Mouse (Mus musculus) heart, embryonic 12.5 days (tissue): ENCODE data around the gene Trp53tg5. TPM values are rescaled to one million over a fixed set of nuclear protein-coding genes. Genes with fewer than 3 reads are reported as not detected.

Experiments
- ATAC-seq: fragments of 200-750 bp; cut with Nextera tagmentation; 2 replicates; pipeline ENCODE4 v1.8.0; 2017; ENCODE audit warnings: moderate TSS enrichment, moderate library complexity; ENCODE audit not compliant: insufficient number of reproducible peaks, low FRiP score
- H3K27ac ChIP-seq: fragments of 300-500 bp; sonication (generic); 2 replicates; pipeline ENCODE4 v1.5.1; 2016; ENCODE audit warnings: mild to moderate bottlenecking, moderate library complexity; ENCODE audit not compliant: poor library complexity, severe bottlenecking
- H3K27me3 ChIP-seq: fragments of 300-500 bp; sonication (generic); replicated peaks from 2 replicates; pipeline ENCODE4 v1.6.1; 2016; ENCODE audit warnings: mild to moderate bottlenecking, moderate library complexity
- H3K36me3 ChIP-seq: fragments of 300-500 bp; sonication (generic); 2 replicates; pipeline ENCODE4 v1.6.1; 2016; ENCODE audit warnings: mild to moderate bottlenecking, moderate library complexity
- H3K4me1 ChIP-seq: fragments of 300-500 bp; sonication (generic); replicated peaks from 2 replicates; pipeline ENCODE4 v1.6.1; 2016; ENCODE audit warnings: mild to moderate bottlenecking
- H3K4me2 ChIP-seq: fragments of 300-500 bp; sonication (generic); 2 replicates; pipeline ENCODE4 v1.6.1; 2016; ENCODE audit warnings: mild to moderate bottlenecking, moderate library complexity
- H3K4me3 ChIP-seq: fragments of 300-500 bp; sonication (generic); 2 replicates; pipeline ENCODE4 v1.5.1; 2016; ENCODE audit warnings: mild to moderate bottlenecking
- H3K9ac ChIP-seq: fragments of 300-500 bp; sonication (generic); 2 replicates; pipeline ENCODE4 v1.6.1; 2016; ENCODE audit warnings: mild to moderate bottlenecking, moderate library complexity
- H3K9me3 ChIP-seq: fragments of 300-500 bp; sonication (generic); replicated peaks from 2 replicates; pipeline ENCODE4 v1.6.1; 2016; ENCODE audit warnings: mild to moderate bottlenecking, moderate library complexity
- WGBS: fragments of 180-500 bp; shearing (Covaris S2); methylation state at CpG from one replicate; pipeline ENCODE4 v1.1.7; 2016; 5-methylcytosine and 5-hydroxymethylcytosine counted together
- polyA plus RNA-seq: library from polyadenylated mRNA; unstranded; fragments of >200 nt; fragmentation: Nextera tagmentation; extraction: Ambion mirVana; gene quantifications from 2 replicates; pipeline ENCODE4 v1.2.1, GENCODE M21; 2016

Gene Trp53tg5
- polyA plus RNA-seq, 1 experiment from 2014 or later = 0.19 TPM

DNA sequence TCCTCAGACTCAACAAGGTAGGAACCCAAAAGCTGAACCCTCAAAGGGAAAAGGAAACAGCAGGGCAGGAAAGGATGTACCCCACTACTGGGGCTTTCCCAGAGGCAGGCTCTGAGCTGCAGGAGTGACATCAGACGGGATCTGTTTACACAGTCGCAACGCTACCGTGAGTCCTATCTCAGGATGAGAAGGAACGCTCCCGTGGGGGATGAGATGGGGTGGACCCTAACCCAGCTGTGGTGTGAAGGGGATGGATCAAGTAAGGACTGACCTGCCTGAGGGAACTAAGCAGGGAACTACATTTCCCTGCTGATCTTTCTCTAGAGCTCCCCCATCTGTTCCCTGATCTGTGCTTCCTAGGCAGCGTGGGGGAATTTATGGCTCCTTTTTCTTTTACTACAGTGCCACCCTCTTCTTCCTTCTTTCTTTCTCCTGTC, 16.6 kb downstream of the Trp53tg5 start, which contains the start of gene Sys1:
Gene Sys1 (plus strand): TSS at position 101 of the 437 bp plus-strand sequence.
- H3K27ac ChIP-seq = no peak within 1 kb of the TSS
- H3K4me2 ChIP-seq = peak within 1 kb of the TSS; percentile 46
- no peaks in the 10 kb centered on the region for H3K27me3 ChIP-seq
- peaks cover 50% of the 10 kb centered on the region for H3K4me1 ChIP-seq
- no peak for ATAC-seq
- peak within 1 kb of the TSS; percentile 40; the same call in 1 of the 2 replicates for H3K9ac ChIP-seq
- 2% methylated on average over 7 of the region's 7 CpGs for WGBS
- no peaks in the 10 kb centered on the region for H3K36me3 ChIP-seq
- H3K9me3 ChIP-seq = no peaks in the 10 kb centered on the region
- H3K4me3 ChIP-seq = peak within 1 kb of the TSS; percentile 10; the same call in 1 of the 2 replicates

DNA sequence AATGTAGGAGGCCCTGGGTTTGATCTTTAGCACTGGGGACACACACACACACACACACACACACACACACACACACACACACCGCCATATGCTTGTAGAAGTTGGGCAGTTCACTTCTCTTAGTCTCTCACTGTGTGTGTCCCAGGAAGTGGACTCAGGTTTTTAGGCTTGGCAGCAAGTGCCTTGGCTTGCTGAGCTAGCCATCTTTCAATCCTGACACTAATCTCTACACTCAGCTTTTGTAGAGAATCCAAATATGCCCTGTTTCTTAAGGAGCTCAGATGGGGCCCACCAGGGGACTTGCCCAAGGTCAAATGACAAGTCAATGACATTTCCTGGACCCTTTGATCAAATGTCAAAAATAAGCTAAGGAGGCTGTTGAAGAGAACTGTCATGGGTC, 17.1 kb downstream of the Trp53tg5 start:
- H3K9ac ChIP-seq = no peak overlapping the region
- no peaks in the 10 kb centered on the region for H3K27me3 ChIP-seq
- H3K4me1 ChIP-seq = peaks cover 51% of the 10 kb centered on the region
- H3K4me2 ChIP-seq = no peak overlapping the region; the same call in 1 of the 2 replicates
- H3K9me3 ChIP-seq = no peaks in the 10 kb centered on the region
- H3K36me3 ChIP-seq = no peaks in the 10 kb centered on the region
- no peak overlapping the region for H3K4me3 ChIP-seq
- no peak for ATAC-seq
- H3K27ac ChIP-seq = no peak overlapping the region
- 67% methylated on average over 1 of the region's 1 CpGs for WGBS

DNA sequence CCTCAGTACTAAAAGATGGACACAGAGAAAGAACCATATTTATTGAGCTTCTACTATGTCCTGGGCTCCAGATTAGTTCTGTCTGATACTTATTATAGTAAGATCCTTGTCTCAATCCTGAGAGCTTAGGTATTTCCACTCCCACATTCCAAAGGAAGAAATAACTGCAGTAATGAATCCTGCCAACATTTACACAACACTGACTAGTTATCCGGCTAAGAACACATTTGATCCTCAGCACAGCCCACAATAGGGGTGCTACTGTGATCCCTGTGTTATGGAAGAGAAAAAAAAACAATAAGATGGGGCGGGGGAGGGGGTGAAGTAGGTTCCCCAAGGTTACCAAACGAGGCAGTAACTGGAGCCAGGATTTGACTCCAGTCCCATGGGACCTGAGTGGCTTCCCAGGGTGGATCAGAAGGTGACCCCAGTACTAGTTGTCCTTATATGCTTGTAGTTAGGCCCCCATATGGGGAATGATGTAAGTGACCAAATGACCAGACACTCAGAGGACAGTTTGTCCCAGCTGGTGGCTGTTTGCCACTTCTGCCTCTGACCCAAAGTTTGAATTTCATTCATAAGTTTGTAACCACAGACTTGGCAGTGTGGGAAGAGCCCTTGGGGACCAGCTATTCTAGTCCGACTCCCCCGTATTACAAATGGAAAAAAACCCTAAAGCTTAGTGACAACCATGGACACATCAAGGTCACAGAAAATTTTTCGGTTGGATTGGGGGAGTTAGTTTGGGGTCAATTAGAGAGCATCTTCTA, 17.9 kb downstream of the Trp53tg5 start:
- Histone ChIP-seq H3K4me1 (peaks cover 51% of the 10 kb centered on the region), H3K36me3 (no peaks in the 10 kb centered on the region), H3K9me3 (no peaks in the 10 kb centered on the region), H3K4me2 (no peak overlapping the region), H3K27ac (no peak overlapping the region), H3K9ac (no peak overlapping the region), H3K4me3 (no peak overlapping the region), H3K27me3 (no peaks in the 10 kb centered on the region)
- WGBS = 63% methylated on average over 6 of the region's 6 CpGs
- no peak for ATAC-seq

DNA sequence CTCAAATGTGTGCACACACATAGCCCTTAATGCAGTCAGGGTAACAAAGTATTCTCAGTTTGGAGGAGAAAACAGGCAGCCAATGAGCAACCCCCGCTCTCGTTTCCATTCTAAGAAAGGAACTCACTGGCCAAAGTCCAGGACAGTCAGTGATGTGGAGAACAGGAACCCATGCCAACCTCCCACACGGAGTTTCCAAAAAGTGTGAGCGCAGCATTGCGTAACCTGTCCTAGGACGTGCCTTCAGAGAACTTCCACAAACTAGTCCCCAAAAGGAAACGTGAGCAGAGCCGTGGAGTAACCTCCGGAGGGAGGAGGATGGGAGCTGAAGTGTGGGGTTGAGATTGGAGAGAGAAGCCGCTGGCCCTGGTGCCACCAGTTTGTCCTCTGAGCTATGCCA, 18.7 kb downstream of the Trp53tg5 start:
- 52% methylated on average over 10 of the region's 10 CpGs for WGBS
- peaks cover 54% of the 10 kb centered on the region for H3K4me1 ChIP-seq
- H3K4me3 ChIP-seq = no peak overlapping the region
- H3K9me3 ChIP-seq = no peaks in the 10 kb centered on the region
- ATAC-seq = no peak
- no peaks in the 10 kb centered on the region for H3K27me3 ChIP-seq
- H3K9ac ChIP-seq = no peak overlapping the region
- no peak overlapping the region for H3K27ac ChIP-seq
- no peaks in the 10 kb centered on the region for H3K36me3 ChIP-seq
- no peak overlapping the region for H3K4me2 ChIP-seq

DNA sequence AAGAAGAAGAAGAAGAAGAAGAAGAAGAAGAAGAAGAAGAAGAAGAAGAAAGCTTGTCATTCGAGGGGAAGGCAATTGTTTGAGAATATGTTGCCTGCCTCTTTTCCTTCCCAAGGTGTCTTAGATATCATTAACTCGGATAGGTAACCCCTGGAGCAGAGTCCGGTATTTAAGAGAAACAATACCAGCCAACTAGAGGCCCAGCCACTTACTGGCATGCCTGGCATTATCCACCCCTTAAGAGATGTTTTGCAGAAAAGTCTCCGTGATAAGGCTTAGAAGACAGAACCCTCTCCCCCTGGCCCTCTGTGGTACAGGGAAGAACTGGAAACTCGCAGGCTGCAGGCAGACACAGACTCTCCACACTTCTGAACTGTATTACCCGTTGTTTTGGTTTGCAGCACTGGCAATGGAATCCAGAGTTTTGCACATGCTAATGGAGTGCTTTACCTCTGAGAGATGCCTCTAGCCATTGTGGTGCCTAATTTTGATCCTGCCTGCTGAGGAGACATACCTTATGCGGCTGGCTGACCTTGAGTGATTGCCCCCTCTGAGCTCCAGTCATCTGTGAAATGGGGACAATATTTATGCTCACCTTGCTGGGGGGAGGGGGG, 19.5 kb downstream of the Trp53tg5 start:
- no peak for ATAC-seq
- Histone ChIP-seq H3K27me3 (no peaks in the 10 kb centered on the region), H3K4me2 (no peak overlapping the region), H3K9ac (no peak overlapping the region), H3K9me3 (no peaks in the 10 kb centered on the region), H3K27ac (no peak overlapping the region), H3K4me1 (peaks cover 62% of the 10 kb centered on the region), H3K4me3 (no peak overlapping the region), H3K36me3 (no peaks in the 10 kb centered on the region)
- 54% methylated on average over 7 of the region's 7 CpGs for WGBS

DNA sequence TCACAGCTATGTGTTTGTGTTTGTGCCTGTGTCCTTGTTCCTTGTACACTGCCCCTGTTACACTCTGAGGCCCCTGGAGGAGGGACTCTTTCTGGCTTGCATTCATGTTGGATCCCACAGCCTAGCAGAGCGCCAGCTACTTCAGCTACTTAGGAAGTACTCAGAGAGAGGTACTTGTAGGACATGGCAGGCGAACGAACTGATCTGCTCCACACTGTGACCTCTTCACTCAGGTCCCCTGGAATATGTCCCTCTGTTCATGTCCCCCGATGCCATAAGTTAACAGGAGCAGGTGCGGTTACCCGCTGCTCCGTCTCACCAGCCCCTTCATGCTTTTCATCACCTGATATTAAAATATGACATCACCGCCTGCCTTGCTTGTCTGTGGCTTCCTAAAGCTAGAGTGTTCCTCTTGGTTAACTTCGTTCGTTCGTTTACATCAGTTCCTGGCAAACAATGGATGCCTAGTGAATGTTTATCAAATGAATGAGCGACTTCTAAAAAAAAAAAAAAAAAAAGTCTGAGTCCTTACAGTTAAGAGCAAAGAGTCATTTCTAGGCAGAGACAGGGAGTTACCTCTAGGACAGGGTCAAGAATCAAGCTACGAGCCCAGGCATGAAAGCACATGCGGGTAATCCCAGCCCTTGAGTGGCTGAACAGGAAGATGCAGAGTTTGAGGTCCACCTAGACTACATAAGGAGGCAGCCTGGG, 20.3 kb downstream of the Trp53tg5 start:
- 34% methylated on average over 14 of the region's 14 CpGs for WGBS
- H3K27me3 ChIP-seq = no peaks in the 10 kb centered on the region
- H3K9ac ChIP-seq = no peak overlapping the region
- peak; percentile 31; the same call in 1 of the 2 replicates for ATAC-seq
- no peaks in the 10 kb centered on the region for H3K9me3 ChIP-seq
- H3K4me2 ChIP-seq = 0 out of 2 replicates have a peak overlapping the region, but pooled peaks have one; percentile 8
- H3K36me3 ChIP-seq = no peaks in the 10 kb centered on the region
- H3K27ac ChIP-seq = peak overlapping the region; percentile 60
- H3K4me1 ChIP-seq = peaks cover 67% of the 10 kb centered on the region
- H3K4me3 ChIP-seq = no peak overlapping the region

DNA sequence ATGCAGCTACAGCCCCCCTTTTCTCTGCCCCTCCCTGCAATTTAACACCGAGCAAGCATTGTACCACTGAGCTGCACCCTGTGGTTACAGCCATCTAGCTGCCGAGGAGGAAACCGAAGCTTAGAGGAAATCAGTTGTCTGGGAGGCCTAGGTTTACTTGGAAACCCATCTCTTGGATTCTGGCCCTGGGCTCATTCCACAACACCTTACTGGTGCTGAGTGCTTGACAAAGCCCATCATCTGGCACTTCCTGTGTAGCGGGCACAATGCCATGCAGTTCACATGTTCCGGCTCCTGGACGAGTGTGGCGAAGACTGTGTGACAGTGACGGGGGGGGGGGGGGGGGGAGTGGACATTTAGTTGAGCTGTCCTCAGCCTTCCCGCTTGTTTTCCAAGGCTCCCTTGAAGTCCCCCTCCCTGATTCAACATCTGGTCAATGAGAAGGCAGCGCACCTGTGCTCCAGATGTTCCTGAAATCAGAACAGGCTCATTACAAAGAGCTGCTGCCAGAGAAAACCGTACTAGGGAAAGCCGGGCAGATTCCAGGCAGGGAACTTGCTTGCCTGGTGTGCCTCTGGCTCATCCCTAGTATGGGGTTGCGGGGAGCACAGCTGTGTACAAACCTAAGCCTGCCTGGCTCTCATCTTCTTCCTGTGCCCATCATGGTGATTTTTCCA, 21.4 kb downstream of the Trp53tg5 start:
- H3K27me3 ChIP-seq = no peaks in the 10 kb centered on the region
- WGBS = 37% methylated on average over 13 of the region's 13 CpGs
- H3K36me3 ChIP-seq = no peaks in the 10 kb centered on the region
- no peaks in the 10 kb centered on the region for H3K9me3 ChIP-seq
- peak overlapping the region; percentile 60 for H3K27ac ChIP-seq
- no peak; the same call in 1 of the 2 replicates for ATAC-seq
- H3K4me1 ChIP-seq = peaks cover 66% of the 10 kb centered on the region
- H3K9ac ChIP-seq = no peak overlapping the region
- H3K4me3 ChIP-seq = no peak overlapping the region
- H3K4me2 ChIP-seq = peak overlapping the region; percentile 13; the same call in 1 of the 2 replicates

DNA sequence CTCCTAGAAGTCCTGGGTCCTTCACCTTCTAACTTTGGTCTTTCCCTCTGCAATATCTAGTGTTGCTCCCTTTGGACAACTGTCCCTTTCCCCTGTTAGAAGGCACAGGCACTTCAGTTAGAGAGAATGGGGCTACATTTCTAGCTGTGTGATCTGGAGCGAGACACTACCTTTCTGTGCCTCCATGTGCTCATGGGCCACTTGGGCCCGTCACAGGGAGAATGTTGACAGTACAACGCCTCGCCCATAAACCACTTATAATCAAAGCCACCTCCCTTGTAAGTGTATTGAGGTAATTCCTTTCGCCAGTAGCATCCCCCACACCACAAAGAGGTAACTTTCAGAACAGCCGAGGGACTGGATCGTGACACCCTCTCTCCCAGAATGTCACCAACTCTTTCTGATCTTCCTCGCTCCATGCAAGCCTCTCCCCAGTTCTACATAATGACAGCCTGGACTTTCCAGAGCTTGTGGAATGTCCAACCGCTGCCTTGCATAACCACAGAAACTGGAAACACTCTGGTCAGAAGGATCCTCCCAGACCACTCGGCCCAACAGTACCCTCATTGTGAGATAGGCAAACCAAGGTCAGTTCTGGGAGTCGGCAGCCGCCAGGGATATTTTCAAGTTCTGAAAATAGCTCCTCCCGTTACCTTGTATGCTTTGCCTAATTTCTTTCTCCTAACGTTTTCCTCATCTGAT, 24.0 kb downstream of the Trp53tg5 start:
- Histone ChIP-seq H3K4me1 (peaks cover 43% of the 10 kb centered on the region), H3K4me2 (0 out of 2 replicates have a peak overlapping the region, but pooled peaks have one; percentile 3), H3K4me3 (no peak overlapping the region), H3K27ac (peak overlapping the region; percentile 58; the same call in 1 of the 2 replicates), H3K36me3 (no peaks in the 10 kb centered on the region), H3K27me3 (no peaks in the 10 kb centered on the region), H3K9me3 (no peaks in the 10 kb centered on the region), H3K9ac (no peak overlapping the region)
- no peak for ATAC-seq
- WGBS = 48% methylated on average over 14 of the region's 14 CpGs

DNA sequence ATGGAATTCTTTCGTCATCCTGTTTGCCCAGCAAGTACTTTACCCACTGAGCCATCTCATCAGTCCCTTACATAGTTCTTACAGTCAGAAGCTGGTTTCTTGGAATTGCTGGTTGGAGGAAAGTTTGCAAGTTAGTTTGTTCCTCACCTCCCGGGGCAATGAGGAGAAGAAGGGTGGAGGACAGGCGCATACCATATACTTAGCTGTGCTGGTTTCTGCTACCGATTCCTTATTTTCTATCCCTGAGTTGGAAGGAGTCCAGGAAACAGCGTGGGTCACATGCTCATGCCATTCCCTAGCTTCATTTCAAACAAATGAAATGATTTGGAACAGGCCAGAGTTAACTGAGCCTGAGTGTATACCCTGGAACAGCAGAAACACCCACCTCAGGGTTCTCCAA, 24.6 kb downstream of the Trp53tg5 start:
- H3K4me3 ChIP-seq = no peak overlapping the region
- WGBS = 57% methylated on average over 5 of the region's 5 CpGs
- H3K4me1 ChIP-seq = peaks cover 39% of the 10 kb centered on the region
- ATAC-seq = no peak
- H3K9me3 ChIP-seq = no peaks in the 10 kb centered on the region
- H3K36me3 ChIP-seq = no peaks in the 10 kb centered on the region
- H3K27ac ChIP-seq = peak overlapping the region; percentile 31; the same call in 1 of the 2 replicates
- 0 out of 2 replicates have a peak overlapping the region, but pooled peaks have one; percentile 3 for H3K4me2 ChIP-seq
- no peak overlapping the region for H3K9ac ChIP-seq
- H3K27me3 ChIP-seq = no peaks in the 10 kb centered on the region

DNA sequence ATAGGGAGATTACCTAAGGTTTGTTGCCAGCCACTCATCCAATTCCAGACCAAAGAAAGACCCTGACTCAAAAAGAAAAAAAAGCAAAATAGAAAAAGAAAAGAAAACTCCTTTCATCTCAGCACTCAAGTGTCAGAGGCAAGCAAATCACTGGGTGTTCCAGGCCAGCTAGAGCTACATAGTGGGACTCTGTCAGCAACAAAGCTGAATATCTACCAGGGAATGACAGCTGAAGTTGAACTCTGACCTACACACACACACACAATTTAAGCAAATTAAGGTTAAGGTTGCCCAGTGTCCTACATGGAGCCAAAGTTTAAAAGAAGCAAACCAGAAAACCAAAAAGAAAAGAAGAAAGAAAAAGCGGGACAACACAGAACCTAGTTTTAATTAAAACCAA, 25.4 kb downstream of the Trp53tg5 start:
- Histone ChIP-seq H3K27ac (no peak overlapping the region), H3K9ac (no peak overlapping the region), H3K27me3 (no peaks in the 10 kb centered on the region), H3K4me3 (no peak overlapping the region), H3K9me3 (no peaks in the 10 kb centered on the region), H3K4me1 (peaks cover 41% of the 10 kb centered on the region), H3K4me2 (no peak overlapping the region), H3K36me3 (no peaks in the 10 kb centered on the region)
- WGBS = 81% methylated on average over 1 of the region's 1 CpGs
- no peak for ATAC-seq
